Mouse (Mus musculus): ENCODE results near the gene Grid1.

Gene Grid1

GRCm38 (mm10) chr14:34838999-34839398 lies 19.1 kb downstream of the Grid1 start:
- DNase-seq, result no peak

- DNase-seq, result no peak
Measured at GRCm38 (mm10) chr14:34839898-34840297, 20.0 kb downstream of the Grid1 start.

DNA sequence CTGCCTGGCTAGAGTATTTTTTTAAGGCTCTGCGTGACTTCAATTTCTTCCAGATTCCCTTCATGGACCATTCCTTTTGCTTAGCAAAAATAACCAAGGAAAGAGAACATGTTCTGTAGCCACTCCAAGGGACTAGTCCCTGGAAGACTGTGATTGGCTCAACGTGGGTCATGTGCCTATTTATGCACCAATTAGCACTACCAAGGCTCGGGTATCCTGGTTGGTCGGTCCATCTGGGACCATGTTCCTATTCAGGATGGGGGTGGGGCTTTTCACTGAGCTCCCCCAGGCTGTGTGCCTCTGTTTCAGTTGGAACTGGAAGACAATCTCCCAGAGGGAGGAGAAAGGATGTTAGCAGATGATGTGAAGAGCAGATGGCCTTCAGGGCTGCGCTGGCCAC lies 23.7 kb downstream of the Grid1 start:
- no peak for DNase-seq

- DNase-seq, result no peak
Measured at GRCm38 (mm10) chr14:34844166-34844565, 24.3 kb downstream of the Grid1 start.

GRCm38 (mm10) chr14:34846799-34847198 lies 26.9 kb downstream of the Grid1 start:
- no peak for DNase-seq

GRCm38 (mm10) chr14:34847625-34848024 lies 27.7 kb downstream of the Grid1 start:
- DNase-seq, result no peak

DNA sequence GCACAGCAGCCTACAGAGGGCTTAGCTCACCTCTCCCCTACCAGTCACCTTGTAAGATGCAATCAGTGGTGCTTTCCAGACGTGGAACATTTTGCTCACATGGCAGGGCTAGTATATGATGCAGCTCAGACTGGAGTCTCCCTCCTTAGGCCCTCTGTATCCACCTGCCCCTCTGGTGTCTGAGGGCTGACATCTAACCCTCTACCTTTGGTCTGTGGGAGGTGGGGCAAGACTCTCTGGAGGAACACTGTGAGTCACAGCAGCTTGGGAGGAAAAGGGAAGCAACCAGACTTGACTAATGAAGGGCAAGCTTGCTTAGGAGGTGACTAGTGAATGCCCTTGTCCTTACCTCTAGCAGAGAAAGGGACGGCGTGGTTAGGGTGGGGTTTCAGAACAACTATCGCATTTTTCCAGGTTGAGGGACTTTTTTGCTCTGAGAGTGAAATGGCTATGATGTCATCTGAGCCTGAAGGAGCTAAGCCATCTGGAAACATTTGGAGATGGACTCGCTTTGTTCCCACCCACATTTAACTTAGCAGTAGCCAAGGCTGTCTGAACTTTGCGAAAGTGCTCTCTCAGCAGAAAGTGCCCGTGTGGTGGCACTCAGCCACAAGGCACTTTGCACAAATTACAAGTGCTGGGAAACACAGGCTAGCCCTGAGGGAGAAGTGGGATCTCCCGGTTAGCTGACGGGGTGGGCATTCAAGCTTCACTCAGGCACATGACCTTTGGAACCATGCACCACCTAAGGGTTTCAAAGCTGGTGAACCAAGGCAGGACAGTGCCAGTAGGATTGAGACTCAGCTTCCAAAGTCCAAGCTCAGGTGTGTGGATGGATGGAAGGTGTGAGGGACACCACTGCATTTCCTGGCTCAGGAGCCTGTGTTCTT lies 41.2 kb downstream of the Grid1 start:
- peak; percentile 34 for DNase-seq

DNA sequence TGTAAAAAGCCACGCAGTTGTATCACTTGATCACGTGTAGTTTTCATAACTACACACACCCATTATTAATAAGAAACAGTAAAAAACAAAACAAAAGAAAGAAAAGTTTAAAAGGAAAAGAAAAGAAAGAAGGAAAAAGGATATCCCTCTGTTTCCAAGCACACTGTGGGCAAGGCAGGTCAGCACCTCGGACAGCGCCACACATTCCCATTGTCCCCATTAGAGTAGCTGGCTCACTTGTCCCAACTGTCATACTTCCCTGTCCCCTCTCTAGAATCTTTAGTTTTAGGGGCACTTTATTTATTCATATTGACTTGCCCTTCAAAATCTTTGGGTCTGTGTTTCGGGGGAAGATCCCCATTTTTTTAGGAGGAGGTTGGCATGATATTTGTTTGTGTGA lies 47.4 kb downstream of the Grid1 start:
- no peak for DNase-seq

GRCm38 (mm10) chr14:34868513-34869260 lies 48.8 kb downstream of the Grid1 start:
- DNase-seq, result no peak

DNA sequence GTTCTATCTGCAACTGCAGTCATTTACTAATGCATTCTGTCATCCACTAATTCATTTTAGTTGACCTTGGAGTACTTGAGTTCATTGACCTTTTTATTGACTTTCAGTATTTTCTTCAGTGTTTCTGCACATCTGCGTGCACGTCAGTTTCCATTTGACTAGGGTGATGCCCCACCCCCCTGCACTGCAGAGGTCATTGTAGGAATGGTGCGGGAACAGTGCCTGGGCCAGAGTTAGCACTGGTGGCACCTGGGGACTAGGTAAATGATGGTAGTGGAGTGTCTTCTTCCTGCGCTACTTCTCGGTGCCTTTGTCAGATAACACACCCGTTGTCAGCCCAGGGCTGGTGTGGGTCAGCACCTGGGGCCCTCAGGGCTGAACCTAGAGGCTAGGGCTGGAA lies 60.1 kb downstream of the Grid1 start:
- no peak for DNase-seq

DNA sequence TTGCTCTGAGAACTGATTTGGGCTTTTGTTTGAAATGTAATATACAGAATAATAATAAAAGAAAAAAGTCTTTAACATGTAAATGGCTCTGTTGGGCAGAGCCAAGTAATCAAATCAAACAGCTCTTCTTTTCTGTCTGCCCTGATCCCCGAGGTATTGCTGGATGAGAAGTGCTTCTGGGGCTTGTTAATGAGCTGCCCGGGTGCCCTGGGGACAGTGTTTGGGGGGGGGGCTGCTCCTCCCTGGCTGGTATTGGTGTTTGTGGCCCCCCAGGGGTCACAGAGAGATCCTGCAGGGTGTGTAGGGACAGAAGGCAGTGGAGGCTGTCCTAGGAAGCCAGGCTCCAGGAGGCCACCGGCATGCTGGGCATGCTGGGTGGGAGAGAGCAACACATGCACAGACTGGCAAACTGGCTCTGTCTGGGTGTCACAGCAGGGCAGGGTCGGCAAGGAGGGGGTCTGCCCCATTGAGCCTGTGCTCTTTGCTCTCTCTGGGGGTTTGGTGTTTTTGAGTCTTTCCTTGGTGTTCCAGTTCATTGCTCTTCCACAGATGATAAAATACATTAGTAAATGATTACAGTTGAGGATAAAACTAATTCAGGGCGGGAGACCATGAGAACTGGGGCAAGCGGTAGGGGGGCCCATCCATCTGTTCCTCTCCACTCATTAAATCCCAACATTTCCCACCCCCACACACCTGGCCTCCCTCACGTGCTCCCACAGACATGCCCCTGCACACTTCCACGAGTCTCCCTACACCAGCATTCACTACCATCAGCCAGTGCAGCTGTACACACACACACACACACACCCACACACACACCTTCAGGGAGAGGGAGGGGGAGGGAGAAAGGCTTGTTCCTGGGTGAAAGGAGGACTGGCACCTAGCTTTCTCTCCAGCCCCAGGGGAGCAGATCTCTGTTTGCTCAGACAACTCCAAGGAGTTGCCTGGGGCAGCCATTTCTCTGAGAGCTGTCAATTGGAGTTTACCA lies 60.8 kb downstream of the Grid1 start:
- peak; percentile 25 for DNase-seq

GRCm38 (mm10) chr14:34884194-34884593 lies 64.3 kb downstream of the Grid1 start:
- peak; percentile 14 for DNase-seq

- peak; percentile 59 for DNase-seq
Measured at GRCm38 (mm10) chr14:34884611-34885010, 64.7 kb downstream of the Grid1 start.

DNA sequence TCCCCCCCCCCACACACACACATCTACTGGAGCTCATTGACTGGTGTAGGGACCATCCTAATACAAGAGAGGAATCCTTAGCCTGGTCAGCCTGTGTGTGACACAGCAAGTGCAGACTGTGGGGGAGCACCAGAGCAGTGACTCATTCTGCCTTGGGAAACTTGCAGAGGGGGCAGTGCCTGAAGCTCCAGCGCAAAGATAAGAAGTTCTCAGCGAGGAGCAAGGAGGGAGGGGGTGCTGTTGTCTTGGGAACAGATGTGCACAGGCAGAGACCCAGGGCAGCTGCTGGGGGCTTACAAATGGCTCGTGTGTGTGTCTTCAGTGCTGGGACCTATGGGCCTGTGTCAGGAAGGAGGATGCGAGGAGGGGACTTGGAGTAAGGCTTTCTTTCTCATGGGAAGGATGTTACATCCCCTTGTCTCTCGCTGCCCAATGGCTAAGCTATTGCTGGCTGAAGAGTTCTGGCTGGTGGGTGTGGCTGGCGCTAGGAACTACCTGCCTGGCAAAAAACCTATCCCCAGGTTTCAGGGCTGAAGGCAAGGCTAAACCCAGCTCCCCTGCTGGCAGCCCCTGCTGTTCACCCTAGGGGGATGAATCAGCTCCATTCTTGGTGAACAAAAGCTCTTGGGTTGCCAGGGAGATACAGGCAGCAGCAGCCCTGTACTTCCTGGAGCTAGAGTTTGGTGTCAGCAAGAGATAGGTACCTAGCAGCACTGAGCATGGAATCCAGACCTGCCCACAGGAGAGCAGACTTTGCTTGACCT lies 72.0 kb downstream of the Grid1 start:
- peak; percentile 75 for DNase-seq

- peak; percentile 76 for DNase-seq
Measured at GRCm38 (mm10) chr14:34896253-34896982, 76.5 kb downstream of the Grid1 start.

DNA sequence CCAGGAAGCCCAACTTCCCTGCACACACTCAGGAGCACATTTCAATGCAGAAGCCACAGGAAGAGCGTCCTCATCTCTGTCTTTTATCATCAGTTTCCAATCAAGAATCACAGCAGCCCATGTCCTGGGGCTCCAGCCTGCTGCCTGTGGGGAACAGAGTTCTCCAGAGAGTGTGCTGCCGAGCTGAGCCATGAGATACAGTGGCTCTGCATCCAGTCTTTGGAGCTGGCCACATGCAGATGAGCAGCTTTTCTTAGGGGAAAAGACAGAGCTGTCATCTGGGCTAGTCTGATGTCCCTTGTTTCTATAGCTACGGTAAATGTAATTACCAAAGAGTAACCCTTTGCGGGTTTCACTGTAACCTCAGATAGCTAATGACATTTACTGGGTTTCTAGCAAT lies 83.9 kb downstream of the Grid1 start:
- no peak for DNase-seq

GRCm38 (mm10) chr14:34905697-34906096 lies 85.8 kb downstream of the Grid1 start:
- no peak for DNase-seq

- DNase-seq, result no peak
Measured at GRCm38 (mm10) chr14:34908366-34908765, 88.5 kb downstream of the Grid1 start.

- no peak for DNase-seq
Measured at GRCm38 (mm10) chr14:34908804-34909203, 88.9 kb downstream of the Grid1 start.

DNA sequence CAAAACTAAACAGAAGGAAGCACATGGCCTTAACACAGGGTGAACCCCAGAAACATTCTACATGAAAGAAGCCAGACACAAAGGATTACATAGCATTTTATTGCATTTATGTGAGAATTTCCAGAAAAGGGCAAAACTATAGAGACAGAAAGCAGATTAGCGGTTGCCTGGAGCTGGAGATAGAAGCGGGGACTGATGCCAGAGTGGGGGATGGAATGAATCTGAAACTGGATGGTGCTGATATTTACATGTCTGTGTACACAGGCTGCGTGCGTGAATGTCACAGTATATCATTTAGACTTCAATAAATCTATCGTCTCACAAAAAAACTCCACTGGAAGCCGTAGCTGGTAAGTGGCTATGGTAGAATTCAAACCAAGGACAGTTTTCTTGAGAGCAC lies 96.4 kb downstream of the Grid1 start:
- no peak for DNase-seq

- DNase-seq, result no peak
Measured at GRCm38 (mm10) chr14:34917111-34917510, 97.2 kb downstream of the Grid1 start.

Data from right cerebral cortex, adult 18-20 months (tissue).